Mouse (Mus musculus) mature B cell (primary cell): ENCODE data around the gene Tnrc6c.

Experiments
- in situ Hi-C: fragments of 300-500 bp; cut with MboI; formaldehyde crosslinking; loops from 2 replicates; pipeline ENCODE4 v1.14.3; 2019

Gene Tnrc6c

DNA sequence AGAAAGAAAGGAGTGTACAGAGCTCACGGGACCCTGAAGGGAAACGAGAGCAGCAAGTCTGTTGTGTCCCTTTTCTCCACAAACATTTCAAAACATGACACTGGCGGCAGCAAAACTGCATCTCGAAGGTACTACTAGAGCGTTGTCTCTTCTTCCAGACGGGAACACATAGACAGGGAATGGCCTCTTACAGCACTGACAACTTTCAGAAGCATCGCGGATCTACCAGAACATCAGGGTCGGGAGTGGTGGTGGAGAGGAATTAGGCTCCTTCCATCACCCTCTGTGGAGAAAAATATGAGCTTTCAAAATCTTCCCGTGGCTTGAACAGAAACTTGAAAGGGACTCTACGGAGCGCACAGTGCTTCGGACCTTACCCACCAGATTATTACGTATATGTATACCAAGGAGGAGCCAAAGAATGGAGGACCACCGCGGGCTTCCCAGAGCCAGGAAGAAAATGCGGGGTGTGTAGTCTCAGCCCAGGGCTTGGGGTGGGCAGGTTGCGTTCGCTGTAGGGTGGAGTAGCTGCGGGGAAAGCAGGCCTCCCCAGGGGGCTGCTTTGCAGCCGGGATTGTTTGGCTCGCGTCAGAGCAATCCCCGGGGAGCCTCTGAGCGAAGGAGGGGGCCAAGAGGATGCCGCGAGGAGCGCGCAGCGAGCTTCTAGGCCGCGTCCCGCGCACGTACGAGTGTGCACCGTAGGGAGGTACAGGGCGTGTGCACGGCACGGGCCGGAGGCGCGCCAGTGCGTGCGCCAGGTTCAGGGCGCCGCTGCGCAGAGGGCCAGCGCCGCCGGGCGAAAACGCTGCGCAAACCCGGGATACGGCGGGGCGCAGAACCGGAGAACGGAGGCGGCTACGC, at the start of gene Tnrc6c:
Gene Tnrc6c, plus strand, starts transcription at position 799 of the 861 bp plus-strand sequence.
- in situ Hi-C loops = no loop called here

DNA sequence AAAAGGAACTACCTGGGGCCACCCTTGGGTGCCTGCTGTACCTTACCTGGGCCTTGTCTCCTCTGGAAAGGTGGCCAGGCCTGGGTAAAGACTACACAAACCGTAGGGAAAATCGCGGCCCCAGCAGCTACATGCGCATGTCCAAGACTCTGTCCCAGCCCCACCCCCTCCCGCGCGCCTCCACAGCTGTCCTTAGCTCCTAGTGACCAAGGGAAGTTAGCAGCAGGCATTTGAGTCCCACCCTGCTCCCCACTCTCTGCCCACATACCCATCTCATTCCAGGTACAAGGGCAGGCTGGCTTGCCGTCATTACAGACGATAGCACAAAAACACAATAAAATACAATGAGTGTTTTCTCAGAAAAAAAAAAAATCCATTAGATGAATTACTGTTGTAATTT, 48.0 kb upstream of the Tnrc6c start:
- in situ Hi-C loops = no loop called here

- in situ Hi-C loops = no loop called here
These were observed 47.4 kb upstream of the Tnrc6c start for GRCm38 (mm10) chr11:117606605-117607203.

- in situ Hi-C loops = no loop called here
These were observed 45.8 kb upstream of the Tnrc6c start for GRCm38 (mm10) chr11:117608141-117608789.

GRCm38 (mm10) chr11:117608976-117609375, 45.1 kb upstream of the Tnrc6c start:
- in situ Hi-C loops = no loop called here

DNA sequence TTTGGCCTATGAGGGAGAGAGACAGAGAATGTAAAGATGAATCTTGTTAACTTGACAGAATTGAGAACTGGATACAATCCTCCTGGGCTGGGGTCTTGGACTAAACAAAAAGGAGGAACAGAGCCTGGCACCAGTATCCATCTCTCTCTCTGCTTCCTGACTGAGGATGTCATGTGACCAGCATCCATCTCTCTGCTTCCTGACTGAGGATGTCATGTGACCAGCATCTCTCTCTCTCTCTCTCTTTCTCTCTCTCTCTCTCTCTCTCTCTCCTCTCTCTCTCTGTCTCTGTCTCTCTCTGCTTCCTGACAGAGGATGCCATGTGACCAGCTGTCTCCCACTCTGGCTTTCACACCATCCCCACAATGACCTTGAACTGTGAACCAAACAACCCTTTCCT, 43.5 kb upstream of the Tnrc6c start:
- in situ Hi-C loops = no loop called here

DNA sequence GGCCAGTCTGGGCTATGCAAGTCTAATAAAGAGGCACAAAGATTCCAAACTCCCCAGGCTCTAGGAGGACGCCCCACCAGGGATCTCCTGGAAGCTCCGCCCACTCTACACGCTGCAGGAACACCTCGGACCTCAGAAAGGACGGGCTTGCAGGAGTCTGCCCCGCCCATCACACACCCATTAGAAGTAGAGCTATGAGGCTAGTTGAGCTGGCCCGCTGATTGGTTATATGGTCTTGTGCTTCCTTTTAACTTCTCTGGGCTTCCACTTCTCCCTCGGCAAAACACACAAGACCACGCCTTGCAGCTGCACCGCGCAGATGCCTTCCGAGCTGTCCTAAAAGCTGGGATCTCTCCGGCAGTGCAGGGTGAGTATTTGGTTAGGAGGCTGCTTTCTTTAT, 43.0 kb upstream of the Tnrc6c start:
- in situ Hi-C loops = no loop called here

DNA sequence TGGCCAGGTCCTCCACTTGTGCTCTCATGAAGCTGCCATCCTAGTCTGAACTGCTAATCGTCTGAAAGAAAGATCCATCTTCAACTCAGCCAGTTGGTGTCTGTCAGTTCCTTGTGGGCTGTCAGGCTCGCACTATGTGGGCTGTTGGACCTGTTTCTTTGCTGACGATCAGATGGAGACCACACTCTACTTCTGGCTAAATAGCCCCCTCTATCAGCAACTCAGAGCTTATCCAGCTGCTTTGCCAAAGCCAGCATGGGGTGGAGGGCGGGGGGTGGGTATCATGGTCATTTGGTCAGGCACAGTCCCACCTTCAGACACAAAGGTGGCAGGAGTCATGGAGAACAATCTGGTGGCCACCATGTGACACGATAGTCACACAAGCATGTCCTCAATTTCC, 42.2 kb upstream of the Tnrc6c start:
- in situ Hi-C loops = no loop called here

- in situ Hi-C loops = no loop called here
These were observed 41.2 kb upstream of the Tnrc6c start for GRCm38 (mm10) chr11:117612885-117613284.

GRCm38 (mm10) chr11:117617368-117617908, 36.7 kb upstream of the Tnrc6c start:
- in situ Hi-C loops = no loop called here

GRCm38 (mm10) chr11:117618214-117618613, 35.9 kb upstream of the Tnrc6c start:
- in situ Hi-C loops = no loop called here

GRCm38 (mm10) chr11:117618774-117619173, 35.3 kb upstream of the Tnrc6c start:
- in situ Hi-C loops = no loop called here

DNA sequence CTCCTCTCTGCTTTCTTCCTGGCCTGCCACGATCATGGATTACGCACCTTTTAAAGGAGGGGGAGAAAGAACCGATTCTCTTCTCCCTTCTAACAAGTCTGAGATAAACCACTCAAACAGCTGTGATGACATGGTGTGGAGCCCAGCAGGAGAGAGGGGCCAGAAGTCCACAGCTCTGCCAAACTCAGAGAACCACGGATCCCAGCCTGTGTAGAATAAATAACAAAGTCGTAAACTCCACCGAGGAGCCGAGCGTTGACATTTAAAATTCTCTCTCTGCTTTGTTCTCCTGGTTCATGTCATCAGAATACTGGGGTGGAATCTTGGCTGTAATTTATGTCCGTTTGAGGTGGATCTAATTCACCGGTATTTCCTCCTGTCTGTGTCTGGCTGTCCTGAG, 34.5 kb upstream of the Tnrc6c start:
- in situ Hi-C loops = no loop called here

DNA sequence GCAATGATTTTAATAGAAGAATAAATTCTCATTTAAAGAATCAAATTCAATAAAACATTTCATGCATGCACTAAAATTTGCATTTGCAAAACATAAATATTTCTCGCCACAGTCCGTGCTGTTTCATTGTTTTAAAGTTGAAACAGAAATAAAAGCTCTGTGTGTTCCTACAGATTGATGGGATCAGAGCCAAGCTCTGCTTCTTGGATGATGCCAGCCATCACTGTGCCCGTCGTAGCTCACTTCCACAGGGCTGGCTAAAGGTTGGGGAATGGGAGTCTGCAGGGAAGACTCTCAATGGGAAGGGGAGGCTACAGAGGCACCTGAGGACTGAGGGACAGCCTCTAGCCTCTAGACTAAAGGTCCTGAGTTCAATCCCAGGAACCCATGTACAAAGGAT, 28.9 kb upstream of the Tnrc6c start:
- in situ Hi-C loops = no loop called here

GRCm38 (mm10) chr11:117626557-117626956, 27.5 kb upstream of the Tnrc6c start:
- in situ Hi-C loops = no loop called here

DNA sequence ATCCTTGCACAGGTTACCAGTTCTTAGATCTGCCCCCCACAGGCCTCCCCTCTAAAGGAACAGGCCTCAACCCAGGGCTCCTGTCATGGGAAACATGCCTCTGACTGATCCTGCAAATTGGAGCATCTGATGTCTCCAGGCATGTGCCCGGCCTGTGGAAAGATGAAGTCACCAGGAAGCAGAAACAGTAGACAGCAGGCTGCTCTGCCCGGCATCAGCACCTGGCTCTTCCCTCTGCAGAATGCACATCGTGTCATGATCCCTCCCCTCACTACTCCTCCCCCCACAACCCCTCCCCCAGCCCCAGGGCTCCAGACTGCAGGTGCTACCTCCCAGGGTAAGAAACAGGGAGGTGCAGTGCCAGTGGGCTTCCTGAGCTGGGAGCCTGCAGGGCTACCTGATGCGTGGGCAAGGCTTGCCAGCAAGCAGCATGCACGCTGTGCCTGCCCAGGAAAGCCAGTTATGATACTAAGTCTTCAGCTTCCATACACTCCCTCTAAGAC, 27.0 kb upstream of the Tnrc6c start:
- in situ Hi-C loops = no loop called here

DNA sequence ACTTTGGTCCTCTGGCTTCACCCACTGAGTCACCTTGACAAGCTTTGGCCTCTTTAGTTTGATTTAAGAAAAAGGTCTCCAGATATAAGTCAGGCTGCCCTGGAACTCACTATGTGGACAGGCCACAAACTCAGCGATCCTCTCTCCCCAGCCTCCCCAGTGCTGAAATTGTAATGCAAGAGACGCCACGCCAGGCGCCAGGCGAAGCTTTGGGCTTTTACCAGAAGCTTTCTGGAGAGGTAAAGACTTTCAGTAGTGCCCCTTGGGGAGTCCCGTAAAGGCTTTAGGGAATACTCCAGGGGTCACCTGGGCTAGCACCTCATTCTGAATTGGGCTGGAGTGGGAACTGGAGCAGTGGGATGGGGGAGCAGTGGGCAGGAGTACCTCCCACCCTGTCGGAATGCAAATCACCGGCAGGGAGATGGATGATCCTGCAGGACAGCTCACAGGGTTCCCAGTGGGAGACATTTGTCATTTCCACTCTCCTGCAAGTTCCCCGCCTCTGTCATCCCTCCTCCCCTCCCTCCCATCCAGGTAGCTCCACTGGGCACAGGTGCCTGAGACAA, 26.3 kb upstream of the Tnrc6c start:
- in situ Hi-C loops = no loop called here

GRCm38 (mm10) chr11:117628312-117628779, 25.7 kb upstream of the Tnrc6c start:
- in situ Hi-C loops = no loop called here

DNA sequence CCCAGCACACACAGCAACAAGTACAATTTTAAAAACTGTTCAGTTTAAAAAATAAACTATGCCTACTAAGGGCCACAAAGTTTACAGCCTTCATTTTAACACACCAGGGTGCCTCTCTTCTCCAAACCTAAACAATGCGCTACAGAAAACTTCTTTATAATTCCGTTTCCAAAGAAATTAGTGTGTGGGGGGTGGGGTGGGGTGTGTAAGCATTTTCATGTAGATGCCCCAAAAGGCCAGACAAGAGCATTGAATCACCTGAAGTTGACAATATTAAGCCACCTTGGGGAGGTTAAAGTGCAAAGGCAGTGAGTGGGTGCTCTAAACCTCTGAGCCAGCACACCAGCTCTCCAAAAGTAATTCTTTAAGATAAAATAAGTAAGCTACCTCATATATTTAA, 24.2 kb upstream of the Tnrc6c start:
- in situ Hi-C loops = no loop called here

DNA sequence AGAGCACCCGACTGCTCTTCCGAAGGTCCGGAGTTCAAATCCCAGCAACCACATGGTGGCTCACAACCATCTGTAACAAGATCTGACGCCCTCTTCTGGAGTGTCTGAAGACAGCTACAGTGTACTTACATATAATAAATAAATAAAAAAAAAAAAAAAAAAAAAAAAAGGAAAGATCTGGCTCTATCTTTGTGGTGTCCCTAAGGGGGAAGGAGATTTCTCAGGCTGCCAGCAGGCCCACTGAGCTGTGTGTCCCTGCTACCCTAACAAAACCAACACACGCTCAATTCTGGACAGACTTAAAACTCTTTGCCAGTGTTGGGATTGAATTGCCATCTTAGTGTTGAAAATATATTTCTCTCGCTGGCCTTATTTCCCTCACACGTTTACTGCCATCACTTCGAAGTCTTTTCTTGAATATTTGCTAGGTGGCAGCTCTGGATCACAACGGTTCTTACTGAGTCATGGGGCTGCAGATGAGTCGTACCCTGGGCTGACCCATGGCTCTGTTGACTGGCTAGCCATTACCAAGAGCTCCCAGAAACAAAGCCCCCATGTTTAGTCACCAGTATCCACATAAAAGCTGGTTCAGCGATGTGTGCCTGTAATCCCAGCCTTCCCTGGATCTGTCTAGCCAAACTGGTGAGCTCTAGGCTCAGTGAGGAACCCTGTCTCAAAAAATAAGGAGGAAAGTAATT, 23.1 kb upstream of the Tnrc6c start:
- in situ Hi-C loops = no loop called here

DNA sequence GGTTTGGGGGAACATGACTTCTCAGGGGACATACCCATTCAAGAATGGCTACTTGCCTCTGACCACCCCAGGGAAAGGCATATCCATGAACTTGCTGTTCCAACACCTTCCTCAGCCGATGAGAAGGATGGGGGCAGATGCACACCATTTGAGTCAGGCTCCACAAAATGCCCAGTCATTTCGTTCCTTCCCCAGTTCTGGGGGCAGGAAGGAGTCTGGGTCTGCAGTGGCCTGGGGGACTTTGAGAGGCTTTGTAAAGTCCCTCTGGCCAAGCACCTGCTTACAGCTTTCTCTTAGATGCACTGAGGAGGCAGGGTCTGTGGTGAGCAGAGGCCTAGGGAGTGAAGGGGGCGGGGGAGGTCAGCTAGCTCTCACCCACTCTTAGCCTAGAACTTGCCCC, 20.8 kb upstream of the Tnrc6c start:
- in situ Hi-C loops = no loop called here
